ENCODE assay signal across 8 mouse cellular contexts in the genomic region with DNA sequence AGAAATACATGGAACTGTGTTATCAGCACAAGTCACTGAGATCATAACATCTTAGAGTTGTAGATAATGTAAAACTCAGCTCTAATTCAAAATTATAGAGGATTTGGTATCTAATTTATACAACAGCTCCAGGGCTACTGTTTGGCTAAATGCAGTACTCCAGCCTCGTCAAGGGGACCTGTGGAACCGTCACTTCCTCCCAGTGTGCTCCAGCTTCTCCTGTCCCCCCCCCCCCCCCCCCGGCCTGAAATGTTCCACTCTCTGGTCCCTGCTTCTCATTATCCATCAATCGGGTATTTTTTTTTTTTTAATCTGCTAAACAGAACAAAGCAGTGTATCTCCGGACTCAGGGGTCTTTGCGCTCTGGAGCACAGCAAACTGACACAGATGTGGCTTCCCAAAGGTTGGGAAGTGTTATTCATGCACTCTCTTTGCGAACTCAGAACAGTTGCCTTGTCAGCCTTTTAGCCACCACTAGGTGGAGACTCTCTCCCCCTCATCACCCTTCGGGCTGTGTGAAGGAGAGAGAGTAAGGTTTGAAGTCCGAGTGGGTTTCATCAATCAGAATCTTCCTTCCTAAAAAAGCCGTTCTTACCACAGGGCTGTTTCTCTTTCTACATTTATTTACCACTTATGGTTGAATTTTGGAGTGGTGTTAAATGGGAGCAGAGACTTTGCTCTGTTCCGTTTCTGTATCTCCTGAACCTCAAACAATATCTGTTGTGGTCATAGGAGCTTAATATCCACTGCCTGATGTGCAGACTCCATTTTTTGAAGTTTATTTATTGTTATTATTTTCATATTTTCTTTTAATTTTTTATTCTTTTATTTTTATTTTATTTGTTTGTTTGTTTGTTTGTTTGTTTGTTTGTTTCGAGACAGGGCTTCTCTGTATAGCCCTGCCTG. TPM values are rescaled to one million over a fixed set of nuclear protein-coding genes. Genes with fewer than 3 reads are reported as not detected.
DNase-seq lines count a peak whose midpoint lies in the region; ATAC-seq and TF ChIP-seq lines count a peak whose summit lies in the region.

No protein-coding gene starts in this region.

- H3K9ac ChIP-seq in heart, postnatal 0 days (replicated peaks; ENCODE audit: low read depth, low read length), result no peak overlapping the region
- no peak overlapping the region for H3K9ac ChIP-seq in liver, embryonic 13.5 days
- no peak overlapping the region for H3K9ac ChIP-seq in stomach, embryonic 16.5 days (ENCODE audit: low read length)

- H3K9me3 ChIP-seq in heart, postnatal 0 days (replicated peaks; ENCODE audit: control insufficient read depth, low read length), result no peaks in the 10 kb centered on the region
- no peaks in the 10 kb centered on the region for H3K9me3 ChIP-seq in liver, embryonic 13.5 days (replicated peaks)
- H3K9me3 ChIP-seq in stomach, embryonic 16.5 days (replicated peaks; ENCODE audit: control insufficient read depth, low read length), result no peaks in the 10 kb centered on the region

- DNase-seq in CD8-positive naive resting alpha-beta T cell, adult 2 months (ENCODE audit: low read depth in 2 of 2, low spot score in 2 of 2), result peak; percentile 61 to 74
- DNase-seq in heart, postnatal 0 days (ENCODE audit: low spot score), result peak; percentile 75
- DNase-seq in kidney, postnatal 14 days, result peak; percentile 75
- peak; percentile 2 for DNase-seq in liver, embryonic 13.5 days
- DNase-seq in natural killer cell, adult 2 months (ENCODE audit: low spot score in 2 of 2), result peak; percentile 48 to 70

- TF ChIP-seq CTCF in bone marrow, adult 2 months (IDR thresholded peaks at IDR 0.05; ENCODE audit: control insufficient read depth, insufficient read depth, low read length), result peak; percentile 86
- TF ChIP-seq CTCF in heart, postnatal 0 days (IDR thresholded peaks at IDR 0.05; ENCODE audit: low read depth), result peak; percentile 93

- H3K4me3 ChIP-seq in bone marrow, adult 2 months (replicated peaks; ENCODE audit: control insufficient read depth, low read depth, low read length), result no peak overlapping the region
- peak overlapping the region; percentile 9; the same call in 1 of the 2 replicates for H3K4me3 ChIP-seq in heart, postnatal 0 days (ENCODE audit: low read depth, low read length)
- H3K4me3 ChIP-seq in liver, embryonic 13.5 days (replicated peaks), result no peak overlapping the region
- H3K4me3 ChIP-seq in stomach, embryonic 16.5 days (replicated peaks; ENCODE audit: low read length), result no peak overlapping the region

- WGBS in bone marrow, adult 2 months, result 13% methylated on average over 12 of the region's 12 CpGs
- WGBS in heart, postnatal 0 days, result 17% methylated on average over 12 of the region's 12 CpGs
- 13% methylated on average over 12 of the region's 12 CpGs for WGBS in liver, embryonic 13.5 days (ENCODE audit: insufficient replicate concordance)
- WGBS in stomach, embryonic 16.5 days, result 20% methylated on average over 12 of the region's 12 CpGs

- ATAC-seq in erythroblast, adult 5-6 weeks (replicated peaks; ENCODE audit: low FRiP score, poor library complexity, severe bottlenecking), result peak; percentile 72; the same call in 1 of the 2 replicates
- peak; percentile 78 for ATAC-seq in heart, postnatal 0 days (ENCODE audit: insufficient read depth, low read depth)
- peak; percentile 58; the same call in 1 of the 2 replicates for ATAC-seq in liver, embryonic 13.5 days (ENCODE audit: low read depth)
- peak; percentile 66; the same call in 1 of the 2 replicates for ATAC-seq in stomach, embryonic 16.5 days (ENCODE audit: insufficient read depth, low FRiP score)

- H3K27me3 ChIP-seq in heart, postnatal 0 days (ENCODE audit: control insufficient read depth, insufficient read depth, low read length), result no peaks in the 10 kb centered on the region
- no peaks in the 10 kb centered on the region for H3K27me3 ChIP-seq in liver, embryonic 13.5 days
- H3K27me3 ChIP-seq in stomach, embryonic 16.5 days (ENCODE audit: control insufficient read depth, insufficient read depth, low read length), result no peaks in the 10 kb centered on the region

- TF ChIP-seq EP300 in heart, postnatal 0 days (IDR thresholded peaks at IDR 0.05; ENCODE audit: low read depth), result no peak

- no peak overlapping the region for H3K27ac ChIP-seq in bone marrow, adult 2 months (ENCODE audit: control insufficient read depth, insufficient read depth, low read depth, low read length, poor library complexity)
- no peak overlapping the region for H3K27ac ChIP-seq in heart, postnatal 0 days (ENCODE audit: low read depth)
- no peak overlapping the region for H3K27ac ChIP-seq in liver, embryonic 13.5 days
- no peak overlapping the region for H3K27ac ChIP-seq in stomach, embryonic 16.5 days (ENCODE audit: low read length)

- no peaks in the 10 kb centered on the region for H3K4me1 ChIP-seq in bone marrow, adult 2 months (ENCODE audit: control insufficient read depth, insufficient read depth, low read length)
- H3K4me1 ChIP-seq in heart, postnatal 0 days (ENCODE audit: control insufficient read depth, insufficient read depth), result no peaks in the 10 kb centered on the region
- no peaks in the 10 kb centered on the region for H3K4me1 ChIP-seq in liver, embryonic 13.5 days (replicated peaks)
- H3K4me1 ChIP-seq in stomach, embryonic 16.5 days (ENCODE audit: control insufficient read depth, insufficient read depth, low read length), result no peaks in the 10 kb centered on the region

- H3K4me2 ChIP-seq in heart, postnatal 0 days (ENCODE audit: low read depth, low read length), result peak overlapping the region; percentile 30; the same call in 1 of the 2 replicates
- H3K4me2 ChIP-seq in liver, embryonic 13.5 days, result no peak overlapping the region
- H3K4me2 ChIP-seq in stomach, embryonic 16.5 days (ENCODE audit: low read depth, low read length), result peak overlapping the region; percentile 25

- no peak for TF ChIP-seq POLR2A in bone marrow, adult 2 months (IDR thresholded peaks at IDR 0.05; ENCODE audit: borderline replicate concordance, control insufficient read depth, low read depth, low read length)

- no peaks in the 10 kb centered on the region for H3K36me3 ChIP-seq in heart, postnatal 0 days (replicated peaks; ENCODE audit: control insufficient read depth, insufficient read depth, low read length)
- no peaks in the 10 kb centered on the region for H3K36me3 ChIP-seq in liver, embryonic 13.5 days
- no peaks in the 10 kb centered on the region for H3K36me3 ChIP-seq in stomach, embryonic 16.5 days (ENCODE audit: control insufficient read depth, insufficient read depth, low read length)

RNA-seq across cellular contexts. Expression of gene 4932438A13Rik, which starts 22.0 kb away (rescaled TPM):
- polyA plus RNA-seq in bone marrow, adult 2 months (2011; ENCODE audit: insufficient read depth, insufficient read length, low replicate concordance, missing spikeins), result 14.7 and 20.5 TPM in 2 replicates
- 43.3 and 63.4 TPM in 2 replicates for total RNA-seq in erythroblast, adult 5-6 weeks (2015; ENCODE audit: low replicate concordance)
- total RNA-seq in erythroblast, adult 5-6 weeks (2017; ENCODE audit: low replicate concordance), result 25.8 and 41.8 TPM in 2 replicates
- 22.7 and 46.6 TPM in 2 replicates for total RNA-seq in heart, postnatal 0 days (2014; rRNA removed; ENCODE audit: low replicate concordance)
- polyA plus RNA-seq in heart, postnatal 0 days (2015; fragmentation: Nextera tagmentation; extraction: Ambion mirVana), result 18.1 and 22.3 TPM in 2 replicates
- polyA plus RNA-seq in liver, embryonic 13.5 days (2015; fragmentation: Nextera tagmentation; extraction: Ambion mirVana), result 12.7 and 16.7 TPM in 2 replicates
- polyA plus RNA-seq in stomach, embryonic 16.5 days (2015; fragmentation: Nextera tagmentation; extraction: Ambion mirVana), result 46.2 and 51.2 TPM in 2 replicates

Comparison
In these comparisons a context has a peak if more than half of its experiments do, and no peak if none do; other contexts are left out.
1. DNase-seq: peak in every context shown above with its lines; median percentile 75 in heart, postnatal 0 days; 75 in kidney, postnatal 14 days; 68 in CD8-positive naive resting alpha-beta T cell, adult 2 months; 59 in natural killer cell, adult 2 months; 2 in liver, embryonic 13.5 days.